ENCODE assay signal across 7 mouse cellular contexts in the genomic region with DNA sequence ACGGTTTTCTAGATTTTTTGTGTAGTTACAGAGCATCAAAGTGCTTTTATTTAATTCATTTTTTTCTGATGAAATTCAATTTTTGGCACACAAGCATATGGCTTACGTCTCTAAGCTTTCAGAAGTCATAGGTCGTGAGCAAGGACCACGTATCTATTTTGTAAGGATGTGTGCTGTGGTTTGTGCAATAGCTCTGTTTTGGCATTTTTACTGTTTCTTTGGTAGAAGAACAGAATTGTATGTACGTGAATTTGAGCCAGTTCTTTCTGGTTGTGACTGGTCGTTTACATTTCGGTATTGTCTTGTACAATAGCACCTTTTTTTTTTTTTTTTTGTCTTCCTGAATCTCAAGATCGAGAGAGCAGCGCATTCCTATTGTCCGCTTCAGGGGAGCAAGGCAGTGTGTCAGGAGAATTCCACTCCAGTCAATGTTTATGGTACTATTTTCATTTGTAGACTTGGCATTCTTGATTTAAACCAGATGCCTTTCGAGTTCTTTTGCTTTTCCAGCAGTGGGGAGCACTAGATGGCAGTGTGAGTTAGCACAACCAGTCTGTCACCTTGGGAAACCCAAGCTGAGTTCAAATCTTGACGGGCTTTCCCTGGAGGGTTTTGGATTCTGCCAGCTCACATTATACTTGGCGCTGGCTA. TPM values are rescaled to one million over a fixed set of nuclear protein-coding genes. Genes with fewer than 3 reads are reported as not detected.
DNase-seq lines count a peak whose midpoint lies in the region; ATAC-seq lines count a peak whose summit lies in the region.

No protein-coding gene starts in this region.

- peak; percentile 56 for DNase-seq in adrenal gland, postnatal 25 days
- peak; percentile 94 for DNase-seq in embryonic facial prominence, embryonic 11.5 days (ENCODE audit: low spot score)
- peak; percentile 52 to 76 for DNase-seq in heart, adult 9 months (ENCODE audit: low spot score in 2 of 2)
- peak; percentile 76 for DNase-seq in kidney, adult 9 months
- no peak for DNase-seq in limb, embryonic 10.5 days (ENCODE audit: low spot score)
- DNase-seq in midbrain, embryonic 14.5 days = peak; percentile 86
- DNase-seq in telencephalon, adult 2 months (ENCODE audit: low read depth, low spot score) = peak; percentile 66

- no peak for ATAC-seq in embryonic facial prominence, embryonic 11.5 days (replicated peaks; ENCODE audit: insufficient number of reproducible peaks, low FRiP score, low TSS enrichment, low read depth)
- ATAC-seq in midbrain, embryonic 14.5 days (ENCODE audit: low FRiP score, low TSS enrichment) = no peak

- H3K27ac ChIP-seq in embryonic facial prominence, embryonic 11.5 days (replicated peaks; ENCODE audit: low read depth, low read length) = 0 out of 2 replicates have a peak overlapping the region, but pooled peaks have one; percentile 10
- H3K27ac ChIP-seq in limb, embryonic 10.5 days = peak overlapping the region; percentile 95
- 0 out of 2 replicates have a peak overlapping the region, but pooled peaks have one; percentile 3 for H3K27ac ChIP-seq in midbrain, embryonic 14.5 days (replicated peaks; ENCODE audit: low read depth, low read length)

- peak overlapping the region; percentile 81 for H3K4me2 ChIP-seq in embryonic facial prominence, embryonic 11.5 days (ENCODE audit: low read depth, low read length)
- H3K4me2 ChIP-seq in midbrain, embryonic 14.5 days (ENCODE audit: low read length) = peak overlapping the region; percentile 69

- 9% methylated on average over 13 of the region's 13 CpGs for WGBS in embryonic facial prominence, embryonic 11.5 days
- WGBS in limb, embryonic 10.5 days = 17% methylated on average over 13 of the region's 13 CpGs
- 28% methylated on average over 13 of the region's 13 CpGs for WGBS in midbrain, embryonic 14.5 days

- H3K27me3 ChIP-seq in embryonic facial prominence, embryonic 11.5 days (ENCODE audit: control insufficient read depth, insufficient read depth, low read length) = no peaks in the 10 kb centered on the region
- no peaks in the 10 kb centered on the region for H3K27me3 ChIP-seq in limb, embryonic 10.5 days (ENCODE audit: low read depth, poor library complexity, severe bottlenecking)
- H3K27me3 ChIP-seq in midbrain, embryonic 14.5 days (ENCODE audit: control insufficient read depth, insufficient read depth, low read length) = no peaks in the 10 kb centered on the region

- no peaks in the 10 kb centered on the region; the same call in none of the 2 replicates for H3K4me1 ChIP-seq in embryonic facial prominence, embryonic 11.5 days (ENCODE audit: control insufficient read depth, insufficient read depth, low read length)
- peaks cover 48% of the 10 kb centered on the region for H3K4me1 ChIP-seq in limb, embryonic 10.5 days
- H3K4me1 ChIP-seq in midbrain, embryonic 14.5 days (ENCODE audit: control insufficient read depth, insufficient read depth, low read length) = 0 out of 2 replicates have a peak, but pooled peaks cover 8% of the 10 kb centered on the region

- peak overlapping the region; percentile 88 for H3K4me3 ChIP-seq in embryonic facial prominence, embryonic 11.5 days (ENCODE audit: low read depth, low read length)
- peak overlapping the region; percentile 93 for H3K4me3 ChIP-seq in limb, embryonic 10.5 days
- H3K4me3 ChIP-seq in midbrain, embryonic 14.5 days (replicated peaks; ENCODE audit: low read depth, low read length) = peak overlapping the region; percentile 85

- peak overlapping the region; percentile 93 for H3K9ac ChIP-seq in embryonic facial prominence, embryonic 11.5 days (replicated peaks; ENCODE audit: low read length)
- H3K9ac ChIP-seq in midbrain, embryonic 14.5 days (replicated peaks; ENCODE audit: low read length) = peak overlapping the region; percentile 94

- H3K36me3 ChIP-seq in embryonic facial prominence, embryonic 11.5 days (replicated peaks; ENCODE audit: control insufficient read depth, insufficient read depth, low read depth, low read length) = no peaks in the 10 kb centered on the region; the same call in none of the 2 replicates
- peaks cover 38% of the 10 kb centered on the region for H3K36me3 ChIP-seq in limb, embryonic 10.5 days
- peaks cover 31% of the 10 kb centered on the region for H3K36me3 ChIP-seq in midbrain, embryonic 14.5 days (ENCODE audit: control insufficient read depth, insufficient read depth, low read length)

- no peaks in the 10 kb centered on the region for H3K9me3 ChIP-seq in embryonic facial prominence, embryonic 11.5 days (replicated peaks; ENCODE audit: control insufficient read depth, low read length)
- no peaks in the 10 kb centered on the region for H3K9me3 ChIP-seq in limb, embryonic 10.5 days (replicated peaks)
- H3K9me3 ChIP-seq in midbrain, embryonic 14.5 days (ENCODE audit: control insufficient read depth, low read length) = no peaks in the 10 kb centered on the region

RNA-seq across cellular contexts. Expression of a gene that starts 1.7 kb away (rescaled TPM):
- 17.8 and 20.4 TPM in 2 replicates for total RNA-seq in adrenal gland, postnatal 25 days (2021)
- 26.6 and 28.6 TPM in 2 replicates for polyA plus RNA-seq in embryonic facial prominence, embryonic 11.5 days (2014; fragmentation: Nextera tagmentation; extraction: Ambion mirVana)
- 9.8 and 18.8 TPM in 2 replicates for polyA plus RNA-seq in limb, embryonic 10.5 days (2016; fragmentation: Nextera tagmentation; extraction: Ambion mirVana)
- 34.6 and 35.8 TPM in 2 replicates for polyA plus RNA-seq in midbrain, embryonic 14.5 days (2014; fragmentation: Nextera tagmentation; extraction: Ambion mirVana)

Comparison
In these comparisons a context has a peak if more than half of its experiments do, and no peak if none do; other contexts are left out.
1. H3K27ac ChIP-seq: peak in every context shown above with its lines; median percentile 95 in limb, embryonic 10.5 days; 10 in embryonic facial prominence, embryonic 11.5 days; 3 in midbrain, embryonic 14.5 days.